Mouse (Mus musculus) MEL (cell line): ENCODE data around the gene Ccr2.

ENCODE experiments used
- CTCF ChIP-seq, 3 experiments: IDR thresholded peaks in 2 of 3; conservative IDR thresholded peaks in 1 of 3; 2 replicates each; pipeline ENCODE4 v1.5.1; 2011 to 2012; ENCODE audit warnings: low read length in 3 of 3, low read depth in 2 of 3, mild to moderate bottlenecking in 2 of 3, improper control_type of control experiment in 1 of 3, inconsistent platforms in 1 of 3, mixed read lengths in 1 of 3, moderate library complexity in 1 of 3; ENCODE audit not compliant: control insufficient read depth in 1 of 3, insufficient read depth in 1 of 3, poor library complexity in 1 of 3, severe bottlenecking in 1 of 3
- EP300 ChIP-seq, 2 experiments: IDR thresholded peaks; 2 replicates each; pipeline ENCODE4 v1.6.1; 2011; ENCODE audit warnings: improper control_type of control experiment in 2 of 2, low read length in 2 of 2, low read depth in 1 of 2, mild to moderate bottlenecking in 1 of 2
- HCFC1 ChIP-seq: IDR thresholded peaks from 2 replicates; pipeline ENCODE4 v1.6.1; 2012; ENCODE audit warnings: low read depth, mild to moderate bottlenecking, inconsistent platforms, low read length, improper control_type of control experiment, moderate library complexity
- ZNF384 ChIP-seq: IDR thresholded peaks from 2 replicates; pipeline ENCODE4 v1.6.1; 2012; ENCODE audit warnings: low read depth, mild to moderate bottlenecking, inconsistent platforms, low read length, improper control_type of control experiment

GRCm38 (mm10) chr9:124128379-124128778, 26.6 kb downstream of the Ccr2 start:
- TF ChIP-seq CTCF (IDR thresholded peaks at IDR 0.05 in 2 of 3, conservative IDR thresholded peaks at IDR 0.05 in 1 of 3; ENCODE audit: control insufficient read depth in 1 of 3, insufficient read depth in 1 of 3, low read depth in 2 of 3, low read length in 3 of 3, poor library complexity in 1 of 3, severe bottlenecking in 1 of 3) (peak; percentile 5 to 85 (median 60); a peak in 4 of 6 replicates), ZNF384 (no peak), HCFC1 (no peak), EP300 (IDR thresholded peaks at IDR 0.05; ENCODE audit: low read depth in 1 of 2, low read length in 2 of 2) (no peak)
